Mouse (Mus musculus) liver, embryonic 14.5 days (tissue): ENCODE measurements around the gene Gm6993. TPM values are rescaled to one million over a fixed set of nuclear protein-coding genes. Genes with fewer than 3 reads are reported as not detected.

Source experiments
- ATAC-seq: fragments of 200-750 bp; cut with Nextera tagmentation; 2 replicates; pipeline ENCODE4 v1.8.0; 2017; ENCODE audit warnings: moderate number of reproducible peaks, mild to moderate bottlenecking, moderate library complexity; ENCODE audit not compliant: insufficient read depth
- DNase-seq, 3 experiments: peaks; one replicate each; pipeline ENCODE4 v3.0.0-alpha.2; 2012 to 2013; ENCODE audit warnings: low read depth in 3 of 3, low spot score in 3 of 3
- H3K27ac ChIP-seq: fragments of 300-500 bp; sonication (generic); 2 replicates; pipeline ENCODE4 v1.5.1; 2014; ENCODE audit warnings: moderate library complexity, mild to moderate bottlenecking, control low read depth, inconsistent platforms
- H3K27me3 ChIP-seq: fragments of 300-500 bp; sonication (generic); 2 replicates; pipeline ENCODE4 v1.6.1; 2014; ENCODE audit warnings: mild to moderate bottlenecking, low read length, moderate library complexity; ENCODE audit not compliant: control insufficient read depth, insufficient read depth
- H3K36me3 ChIP-seq: fragments of 300-500 bp; sonication (generic); replicated peaks from 2 replicates; pipeline ENCODE4 v1.6.1; 2014; ENCODE audit warnings: low read depth; ENCODE audit not compliant: control insufficient read depth, insufficient read depth
- H3K4me1 ChIP-seq, 2 experiments: fragments of 200-500 bp in 1 of 2; fragments of 300-500 bp in 1 of 2; sonication (generic) in 1 of 2; replicated peaks; 2 replicates each; pipeline ENCODE4 v1.6.1; 2012 to 2014; ENCODE audit warnings: antibody characterized with exemption in 1 of 2, inconsistent platforms in 1 of 2, low read length in 1 of 2; ENCODE audit not compliant: control insufficient read depth in 2 of 2, insufficient read depth in 2 of 2
- H3K4me2 ChIP-seq: fragments of 300-500 bp; sonication (generic); 2 replicates; pipeline ENCODE4 v1.6.1; 2014; ENCODE audit warnings: low read depth, mild to moderate bottlenecking, control low read depth, moderate library complexity
- H3K4me3 ChIP-seq, 2 experiments: fragments of 200-500 bp in 1 of 2; fragments of 300-500 bp in 1 of 2; sonication (generic) in 1 of 2; 2 replicates each; pipeline ENCODE4 v1.5.1; 2012 to 2014; ENCODE audit warnings: low read depth in 2 of 2, low read length in 2 of 2, mild to moderate bottlenecking in 2 of 2, control low read depth in 1 of 2, inconsistent platforms in 1 of 2, moderate library complexity in 1 of 2; ENCODE audit not compliant: insufficient read depth in 1 of 2
- H3K9ac ChIP-seq: fragments of 300-500 bp; sonication (generic); replicated peaks from 2 replicates; pipeline ENCODE4 v1.6.1; 2014; ENCODE audit warnings: mild to moderate bottlenecking, control low read depth, moderate library complexity
- H3K9me3 ChIP-seq: fragments of 300-500 bp; sonication (generic); 2 replicates; pipeline ENCODE4 v1.6.1; 2016; ENCODE audit warnings: low read length, mixed read lengths; ENCODE audit not compliant: control insufficient read depth
- CTCF ChIP-seq: IDR thresholded peaks from 2 replicates; pipeline ENCODE4 v1.5.1; 2016; ENCODE audit warnings: antibody characterized with exemption, low read depth, control low read depth
- EP300 ChIP-seq: IDR thresholded peaks from 2 replicates; pipeline ENCODE4 v1.6.1; 2016; ENCODE audit warnings: antibody characterized with exemption, low read depth
- WGBS: fragments of 180-500 bp; shearing (Covaris S2); extraction: QIAGEN DNeasy Blood & Tissue Kit; methylation state at CpG from one replicate; pipeline ENCODE4 v1.1.7; 2014; ENCODE audit not compliant: insufficient replicate concordance; 5-methylcytosine and 5-hydroxymethylcytosine counted together
- polyA plus RNA-seq, 2 experiments: library from polyadenylated mRNA; depleted of rRNA in 1 of 2; stranded (reverse) in 1 of 2; unstranded in 1 of 2; fragments of >200 nt; fragmentation: Nextera tagmentation in 1 of 2; extraction: Ambion mirVana in 1 of 2; gene quantifications; 2 replicates each; pipeline versions ENCODE4 v1.2.1 to v1.2.3; 2012 to 2014

Gene Gm6993
- polyA plus RNA-seq, 2 experiments: not detected

GRCm38 (mm10) chr12:31272846-31273245 lies 32.3 kb downstream of the Gm6993 start:
- ATAC-seq (no peak), DNase-seq (no peak)
- no peak overlapping the region for H3K4me2 ChIP-seq
- H3K4me3 ChIP-seq: no peak overlapping the region
- TF ChIP-seq EP300: no peak
- TF ChIP-seq CTCF: no peak
- H3K9ac ChIP-seq: no peak overlapping the region
- H3K27me3 ChIP-seq: no peaks in the 10 kb centered on the region
- peaks cover 0 to 2% of the 10 kb centered on the region in 2 experiments; a peak in 1 of 4 replicates for H3K4me1 ChIP-seq
- no peak overlapping the region for H3K27ac ChIP-seq
- WGBS: 57% methylated on average over 2 of the region's 2 CpGs
- no peaks in the 10 kb centered on the region for H3K9me3 ChIP-seq
- no peaks in the 10 kb centered on the region for H3K36me3 ChIP-seq

GRCm38 (mm10) chr12:31273646-31274045 lies 33.1 kb downstream of the Gm6993 start:
- Histone ChIP-seq H3K9me3 (no peaks in the 10 kb centered on the region), H3K4me3 (no peak overlapping the region), H3K4me2 (no peak overlapping the region), H3K27me3 (no peaks in the 10 kb centered on the region), H3K36me3 (no peaks in the 10 kb centered on the region), H3K27ac (no peak overlapping the region), H3K4me1 (peaks cover 0 to 2% of the 10 kb centered on the region in 2 experiments; a peak in 1 of 4 replicates), H3K9ac (no peak overlapping the region)
- TF ChIP-seq EP300 (no peak), CTCF (no peak)
- no peak for DNase-seq
- 72% methylated on average over 7 of the region's 7 CpGs for WGBS
- no peak for ATAC-seq

GRCm38 (mm10) chr12:31275411-31275810 lies 34.8 kb downstream of the Gm6993 start:
- Histone ChIP-seq H3K9ac (no peak overlapping the region), H3K27ac (no peak overlapping the region), H3K27me3 (no peaks in the 10 kb centered on the region), H3K36me3 (no peaks in the 10 kb centered on the region), H3K4me2 (no peak overlapping the region), H3K4me1 (peaks cover 0 to 2% of the 10 kb centered on the region in 2 experiments; a peak in 1 of 4 replicates), H3K9me3 (no peaks in the 10 kb centered on the region), H3K4me3 (no peak overlapping the region)
- DNase-seq (no peak), ATAC-seq (no peak)
- TF ChIP-seq EP300 (no peak), CTCF (no peak)
- 68% methylated on average over 10 of the region's 10 CpGs for WGBS

DNA sequence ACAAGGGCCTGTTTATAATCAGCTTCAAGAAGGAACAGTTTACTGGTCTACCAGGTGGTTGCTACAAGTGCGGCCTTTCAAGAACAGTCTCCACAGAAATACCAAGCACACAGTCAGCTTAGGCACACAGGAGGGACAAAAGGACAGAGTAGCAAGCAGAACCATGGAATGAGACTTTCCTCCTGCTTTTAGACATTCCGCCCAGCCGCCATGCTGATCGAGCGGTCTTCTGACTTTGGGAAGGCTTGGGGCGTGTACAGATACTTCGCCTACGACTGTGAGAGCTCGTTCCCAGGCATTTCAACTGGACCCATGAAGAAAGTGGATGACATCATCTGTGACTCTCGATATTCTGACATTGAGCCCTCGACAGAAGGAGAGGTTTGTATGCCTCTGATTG lies 37.7 kb downstream of the Gm6993 start:
- Histone ChIP-seq H3K36me3 (no peaks in the 10 kb centered on the region), H3K4me3 (no peak overlapping the region), H3K4me2 (no peak overlapping the region), H3K4me1 (no peaks in the 10 kb centered on the region), H3K27ac (no peak overlapping the region), H3K27me3 (no peaks in the 10 kb centered on the region), H3K9ac (no peak overlapping the region), H3K9me3 (no peaks in the 10 kb centered on the region)
- 72% methylated on average over 11 of the region's 11 CpGs for WGBS
- DNase-seq (no peak), ATAC-seq (no peak)
- no peak for TF ChIP-seq CTCF
- TF ChIP-seq EP300: no peak

GRCm38 (mm10) chr12:31280318-31280717 lies 39.7 kb downstream of the Gm6993 start:
- DNase-seq (no peak), ATAC-seq (no peak)
- H3K27ac ChIP-seq: no peak overlapping the region
- H3K9ac ChIP-seq: no peak overlapping the region
- no peak for TF ChIP-seq EP300
- TF ChIP-seq CTCF: no peak
- H3K36me3 ChIP-seq: no peaks in the 10 kb centered on the region
- H3K9me3 ChIP-seq: no peaks in the 10 kb centered on the region
- no peak overlapping the region for H3K4me3 ChIP-seq
- H3K4me2 ChIP-seq: no peak overlapping the region
- no peaks in the 10 kb centered on the region for H3K4me1 ChIP-seq
- no peaks in the 10 kb centered on the region for H3K27me3 ChIP-seq
- WGBS: 63% methylated on average over 7 of the region's 7 CpGs
